Mouse (Mus musculus): ENCODE data around the gene Rps23.

The Rps23 gene

DNA sequence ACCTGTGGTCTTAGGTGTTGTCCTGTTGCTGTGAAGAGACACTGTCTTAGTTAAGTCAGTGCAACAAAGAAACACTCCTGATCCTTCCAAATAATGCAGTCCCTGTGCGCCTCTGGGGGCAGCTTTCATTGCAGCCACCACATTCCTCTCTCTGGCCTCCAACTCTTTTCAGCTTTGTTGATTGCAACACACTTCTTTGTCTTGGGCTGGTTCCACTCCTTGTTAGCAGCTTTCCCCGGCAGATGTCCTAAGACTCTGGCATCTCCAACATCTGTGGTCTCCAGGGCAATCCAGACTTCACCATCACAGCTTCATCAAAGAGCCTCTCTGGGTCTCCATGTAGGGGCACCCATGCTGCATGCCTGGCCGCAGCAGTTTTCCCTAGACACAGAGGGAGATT lies 10.5 kb downstream of the Rps23 start:
- no peak for DNase-seq (ENCODE audit: extremely low spot score, low spot score)

DNA sequence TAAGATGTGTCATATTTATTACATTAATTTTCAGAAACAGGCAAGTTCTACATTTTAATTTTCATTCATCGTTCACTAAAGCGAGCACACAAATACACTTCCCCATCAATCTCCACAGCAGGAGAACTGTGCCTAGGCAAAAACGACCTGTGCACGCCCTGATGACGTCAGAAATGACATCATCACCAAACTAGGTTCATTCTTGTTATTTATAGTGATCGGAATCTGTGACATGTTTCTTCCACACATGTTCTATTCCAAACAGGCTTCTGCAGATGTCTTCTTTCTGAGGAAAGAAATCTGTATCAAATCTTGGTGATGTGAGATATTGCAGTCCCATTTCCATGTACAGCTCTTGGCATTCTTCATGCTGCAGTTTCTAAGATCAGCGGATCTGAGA lies 13.1 kb downstream of the Rps23 start:
- DNase-seq (ENCODE audit: extremely low spot score, low spot score): no peak

DNA sequence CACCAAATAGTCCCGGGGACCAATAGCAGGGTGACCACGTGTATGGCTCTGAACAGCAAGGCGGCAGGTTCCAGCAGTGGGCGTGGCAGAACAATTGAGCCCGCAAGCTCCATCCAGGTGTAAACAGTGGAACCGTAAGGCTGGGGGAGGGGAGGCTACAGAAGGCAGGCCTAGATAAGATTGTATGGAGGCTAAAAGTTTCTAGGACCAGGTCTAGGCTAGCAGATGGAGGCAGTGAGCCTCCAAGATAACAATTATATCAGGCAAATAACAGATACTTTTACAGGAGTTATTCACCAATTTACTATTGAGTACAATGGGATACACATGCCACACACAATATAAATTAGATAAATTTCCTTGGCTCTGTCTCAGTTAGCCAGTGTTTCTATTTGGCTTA lies 16.4 kb downstream of the Rps23 start:
- no peak for DNase-seq (ENCODE audit: extremely low spot score, low spot score)

DNA sequence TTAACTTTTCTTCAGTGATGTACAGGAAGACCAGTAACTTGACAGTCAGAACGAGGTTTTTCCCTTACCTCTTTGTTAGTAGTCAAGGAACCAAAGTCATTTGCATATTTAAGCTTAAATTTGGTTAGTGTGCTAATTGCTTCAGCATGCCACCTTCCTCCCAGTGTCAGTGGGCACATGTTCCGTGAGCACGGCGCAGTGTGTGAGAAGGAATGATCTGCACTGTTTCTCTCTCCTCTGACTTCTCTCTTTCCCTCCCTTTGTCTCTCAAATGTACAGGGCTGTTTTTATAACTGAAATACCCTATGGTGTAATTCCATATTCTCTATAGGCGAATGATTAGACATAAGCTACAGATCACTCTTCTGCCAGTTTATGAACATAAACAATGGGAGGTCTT lies 16.8 kb downstream of the Rps23 start:
- no peak for DNase-seq (ENCODE audit: extremely low spot score, low spot score)

DNA sequence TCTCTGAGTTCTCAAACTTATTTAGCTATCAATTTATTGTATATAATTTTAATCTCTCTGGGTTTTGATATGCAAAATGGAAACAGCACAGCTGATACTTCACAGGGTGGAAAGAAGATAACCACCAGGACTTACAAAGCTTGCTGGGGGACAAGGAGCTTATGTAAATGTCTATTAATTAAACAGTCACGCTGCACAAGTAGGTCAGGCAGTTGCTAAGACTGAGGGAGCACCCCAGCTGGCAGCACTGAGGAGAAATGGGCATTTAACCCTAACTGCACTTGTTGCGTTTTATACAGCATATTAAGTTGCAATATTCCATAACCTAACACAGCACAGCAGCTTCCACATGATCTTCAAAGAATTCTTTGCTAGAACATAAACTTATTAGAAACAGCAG lies 36.1 kb downstream of the Rps23 start:
- DNase-seq (ENCODE audit: extremely low spot score, low spot score): no peak

DNA sequence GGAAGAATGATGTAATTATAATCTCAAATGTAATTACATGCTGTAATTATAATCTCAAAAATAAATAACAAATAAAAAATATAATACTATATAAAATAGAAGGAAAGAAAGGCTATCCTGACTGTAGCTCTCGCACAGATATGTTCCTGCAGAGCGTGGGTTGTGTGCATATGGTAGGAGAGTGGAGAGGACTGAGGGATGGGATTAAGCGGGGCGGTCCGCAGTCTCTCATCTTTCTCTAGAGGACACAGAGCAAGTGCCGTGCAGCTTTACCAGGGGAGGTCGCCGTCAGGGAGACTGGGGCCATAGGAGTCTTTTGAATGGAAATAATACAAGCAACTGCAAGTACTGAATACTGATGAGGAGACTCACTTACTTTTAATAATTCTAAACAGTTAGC lies 37.8 kb downstream of the Rps23 start:
- no peak for DNase-seq (ENCODE audit: extremely low spot score, low spot score)

DNA sequence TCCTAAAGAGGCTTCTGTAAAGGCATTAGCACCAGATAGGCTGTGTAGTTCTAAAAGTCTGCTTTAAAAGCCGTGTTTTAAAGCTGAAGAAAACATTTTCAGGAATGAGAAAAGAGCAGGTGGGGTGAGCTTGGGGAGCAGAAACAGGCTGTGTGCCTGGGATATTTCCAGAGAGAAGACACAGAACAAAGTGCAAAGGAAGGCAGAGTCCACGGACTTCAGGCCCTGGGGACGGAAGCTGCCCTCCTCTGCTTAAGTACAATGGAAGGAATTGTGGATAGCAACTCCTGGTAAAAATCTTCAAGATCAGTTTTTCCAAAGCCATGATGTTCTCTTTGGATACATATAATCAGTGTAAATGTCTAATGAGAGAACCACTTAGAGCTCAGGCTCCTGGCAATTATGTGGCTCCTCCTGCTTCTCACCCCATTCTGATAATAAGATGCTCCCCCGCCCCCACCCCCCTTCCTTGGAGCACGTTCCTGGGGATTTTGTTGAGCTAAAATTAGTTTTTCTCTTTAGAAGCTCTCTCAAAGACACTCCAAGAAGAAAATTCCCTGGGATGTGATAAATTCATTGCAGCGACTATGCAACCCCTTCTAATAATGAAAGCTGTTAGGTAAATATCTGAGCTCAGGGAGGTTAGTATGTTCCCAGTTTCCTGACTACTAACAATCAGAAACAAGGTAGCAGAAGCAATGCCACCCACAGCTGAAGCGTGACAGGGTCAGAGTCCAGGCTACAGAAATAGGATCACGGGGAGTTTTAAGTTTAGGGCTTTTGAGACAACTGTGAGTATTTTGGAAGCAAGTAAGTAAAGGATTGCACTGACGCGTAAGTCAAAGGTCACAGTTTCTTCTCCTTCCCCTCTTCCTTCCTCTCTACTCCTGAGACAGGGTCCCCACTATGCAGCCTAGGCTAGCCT lies 40.3 kb downstream of the Rps23 start:
- no peak for DNase-seq (ENCODE audit: extremely low spot score, low spot score)

DNA sequence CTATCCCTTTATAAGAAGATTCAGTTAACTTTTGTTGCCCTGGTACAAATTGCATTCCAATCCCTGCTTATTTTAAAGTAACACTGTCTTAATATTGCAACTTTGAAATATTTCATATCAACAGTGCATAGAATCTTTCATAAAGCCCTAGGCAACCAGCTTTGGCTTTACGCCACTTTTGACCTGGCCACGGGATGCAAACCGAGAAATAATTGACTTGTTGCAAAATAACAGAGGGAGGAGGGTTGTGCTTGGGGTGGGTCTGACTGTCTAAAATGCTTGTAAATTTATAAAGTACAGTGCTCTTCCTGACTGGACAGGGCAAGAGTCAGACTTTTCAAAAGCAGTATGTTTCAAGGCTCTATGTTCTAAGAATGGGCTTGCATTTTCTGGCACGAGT lies 41.8 kb downstream of the Rps23 start:
- no peak for DNase-seq (ENCODE audit: extremely low spot score, low spot score)

DNA sequence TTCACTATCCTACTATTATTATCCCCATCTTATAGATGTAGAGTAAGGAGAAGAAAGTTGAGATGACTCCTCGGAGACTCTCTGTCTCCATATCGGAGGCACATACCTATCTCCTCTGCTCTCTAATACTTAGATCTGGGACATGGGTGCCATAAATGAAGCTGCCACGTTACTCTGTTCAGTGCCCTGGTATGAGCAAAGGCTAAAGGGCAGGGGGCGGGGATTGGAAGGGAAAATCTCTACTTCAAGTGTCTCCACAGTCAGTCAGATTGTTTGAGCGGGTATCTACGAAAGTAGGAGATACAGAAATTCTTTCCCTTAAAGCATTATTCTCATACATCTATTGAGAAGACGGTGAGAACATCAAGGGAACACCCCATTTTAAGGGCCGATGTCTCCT lies 43.2 kb downstream of the Rps23 start:
- DNase-seq (ENCODE audit: extremely low spot score, low spot score): no peak

DNA sequence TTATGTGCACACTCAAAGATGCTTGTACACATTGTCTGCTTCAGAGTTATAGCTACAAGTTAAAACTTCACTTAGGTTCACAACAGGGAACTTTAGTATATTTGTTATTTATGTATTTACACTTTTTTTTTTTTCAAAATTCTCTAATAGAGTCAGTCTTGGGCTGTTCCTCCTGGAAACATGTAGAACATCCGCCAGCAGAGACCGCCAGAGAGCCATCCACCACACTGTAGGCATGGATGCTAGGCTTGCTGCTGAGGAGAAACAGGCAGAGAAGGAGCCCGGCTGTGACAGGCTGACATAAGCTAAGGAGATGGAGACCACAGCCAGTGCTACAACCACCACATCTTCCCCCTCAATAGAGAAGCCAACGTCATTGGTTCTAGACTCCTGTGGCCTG lies 44.7 kb downstream of the Rps23 start:
- DNase-seq (ENCODE audit: extremely low spot score, low spot score): peak; percentile 70

DNA sequence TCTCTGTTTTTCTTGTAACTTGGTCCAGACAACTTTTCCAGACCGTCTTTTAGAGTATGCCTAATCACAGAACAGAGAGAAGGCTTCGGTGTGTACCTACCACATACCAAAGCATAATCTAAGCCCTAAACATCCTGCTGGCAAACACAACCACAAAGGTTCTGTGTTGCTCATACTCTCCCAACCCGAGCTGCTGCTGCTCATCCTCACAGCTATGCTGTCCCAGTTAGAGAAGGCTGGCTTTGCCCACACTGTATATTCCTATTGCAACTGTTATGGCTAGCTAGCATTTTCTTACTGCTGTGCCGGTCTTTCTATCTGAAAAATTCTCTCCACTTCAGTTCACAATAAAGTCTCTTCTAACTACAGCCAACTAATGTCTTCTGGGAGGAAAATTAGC lies 46.2 kb downstream of the Rps23 start:
- no peak for DNase-seq (ENCODE audit: extremely low spot score, low spot score)

DNA sequence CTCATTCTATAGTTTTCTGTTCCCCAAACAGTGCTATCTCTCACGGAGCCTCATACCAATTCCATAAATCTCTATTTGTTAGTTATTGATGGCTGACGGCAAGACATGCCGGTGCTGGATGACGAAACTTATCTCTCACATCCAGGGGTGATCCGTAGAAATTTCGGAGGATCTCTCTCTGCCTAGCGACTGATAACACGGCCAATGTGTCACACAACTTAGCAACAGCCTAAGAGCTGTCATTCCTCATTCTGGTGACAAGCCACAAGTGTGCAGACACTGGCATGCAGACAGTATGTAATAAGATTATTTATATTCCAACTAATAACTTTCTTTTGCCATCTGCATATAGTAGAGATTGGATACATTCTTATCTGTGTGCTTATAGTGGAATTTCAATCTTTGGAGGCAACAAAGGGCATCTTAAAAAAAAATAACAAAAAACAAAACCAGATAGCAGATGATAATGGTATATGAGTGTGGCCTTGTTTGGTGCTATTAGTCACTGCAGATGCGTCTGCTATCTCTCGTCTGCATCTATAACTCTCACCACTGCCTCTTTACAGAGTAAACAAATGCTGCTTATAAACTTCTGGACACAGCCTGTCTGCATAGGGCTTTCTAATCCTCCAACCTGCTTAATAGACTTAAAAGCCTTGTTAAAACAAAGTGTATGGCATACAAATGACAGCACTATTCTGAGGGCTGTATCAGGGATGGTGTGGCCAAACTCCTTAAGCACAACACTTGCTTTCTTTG lies 47.7 kb downstream of the Rps23 start:
- DNase-seq (ENCODE audit: extremely low spot score, low spot score): no peak

DNA sequence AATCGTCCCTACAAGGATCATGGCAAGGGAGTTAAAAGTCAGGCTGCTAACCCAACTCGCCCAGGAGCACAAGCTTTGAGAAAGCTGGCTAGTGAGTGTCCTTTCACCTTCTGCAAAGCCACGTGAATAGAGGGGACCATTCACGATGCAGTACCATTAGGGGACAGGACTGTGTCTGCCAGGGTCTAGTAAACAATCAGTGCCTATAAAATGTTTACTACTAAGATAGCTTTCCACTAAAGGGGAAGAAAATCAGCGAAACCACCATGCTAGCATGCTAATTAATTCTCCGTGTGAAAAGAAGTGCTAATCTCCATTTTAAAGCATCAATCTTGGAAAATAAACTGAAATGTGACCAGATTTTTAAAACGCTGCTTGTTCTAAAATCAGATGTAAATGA lies 50.7 kb downstream of the Rps23 start:
- DNase-seq (ENCODE audit: extremely low spot score, low spot score): no peak

All from neural tube, embryonic 10.5 days (tissue).